Comparison of ENCODE assay signal across 9 mouse cellular contexts in genomic region chr11:81374841-81375240, GRCm38 (mm10).
DNase-seq lines count a peak whose midpoint lies in the region; ATAC-seq and TF ChIP-seq lines count a peak whose summit lies in the region.
"Had no signal": no experiment of that assay in that cellular context is flagged by ENCODE, and none has a peak within 500 bp of the region (broad histone marks: within the 10 kb centered on the region; RNA-seq: fewer than 3 reads in every experiment).

No protein-coding gene starts in this region.

- no peaks in the 10 kb centered on the region for H3K27me3 ChIP-seq in hindbrain, embryonic 14.5 days (ENCODE audit: control insufficient read depth, insufficient read depth, low read length)
- no peaks in the 10 kb centered on the region for H3K27me3 ChIP-seq in hindbrain, embryonic 12.5 days
- H3K27me3 ChIP-seq in MEL (ENCODE audit: control insufficient read depth in 1 of 2, insufficient read depth in 2 of 2, low read length in 2 of 2): no peaks in the 10 kb centered on the region

- H3K4me1 ChIP-seq in hindbrain, embryonic 14.5 days (replicated peaks; ENCODE audit: control insufficient read depth, insufficient read depth, low read length): 0 out of 2 replicates have a peak, but pooled peaks cover 7% of the 10 kb centered on the region
- H3K4me1 ChIP-seq in hindbrain, embryonic 12.5 days: peaks cover 18% of the 10 kb centered on the region
- no peaks in the 10 kb centered on the region for H3K4me1 ChIP-seq in MEL (ENCODE audit: control insufficient read depth in 1 of 2, insufficient read depth in 2 of 2, low read length in 2 of 2)

- no peak overlapping the region for H3K27ac ChIP-seq in hindbrain, embryonic 14.5 days
- no peak overlapping the region for H3K27ac ChIP-seq in hindbrain, embryonic 12.5 days
- H3K27ac ChIP-seq in MEL (ENCODE audit: control insufficient read depth, low read depth, low read length): no peak overlapping the region

- DNase-seq in hindbrain, embryonic 14.5 days (ENCODE audit: low spot score): peak; percentile 83
- DNase-seq in MEL (ENCODE audit: low read depth, low spot score): peak; percentile 35
- peak; percentile 36 for DNase-seq in gastrocnemius, postnatal 10 days
- peak; percentile 71 to 73 for DNase-seq in left cerebral cortex, adult 18-20 months (ENCODE audit: low spot score in 2 of 2)
- DNase-seq in ovary, postnatal 14 days (ENCODE audit: low spot score): peak; percentile 63
- DNase-seq in MN1 (ENCODE audit: low spot score): no peak

- no peak overlapping the region for H3K4me3 ChIP-seq in hindbrain, embryonic 14.5 days (replicated peaks; ENCODE audit: low read length)
- no peak overlapping the region for H3K4me3 ChIP-seq in hindbrain, embryonic 12.5 days
- no peak overlapping the region for H3K4me3 ChIP-seq in MEL (ENCODE audit: control insufficient read depth in 1 of 2, insufficient read depth in 1 of 2, low read depth in 2 of 2, low read length in 2 of 2)
- H3K4me3 ChIP-seq: myocyte had no signal

- TF ChIP-seq EP300 in MEL (IDR thresholded peaks at IDR 0.05; ENCODE audit: low read depth in 1 of 2, low read length in 2 of 2): no peak

- H3K79me2 ChIP-seq in MEL (ENCODE audit: control insufficient read depth, insufficient read depth, low read length, poor library complexity): no peaks in the 10 kb centered on the region

- TF ChIP-seq POLR2A in MEL (IDR thresholded peaks at IDR 0.05; ENCODE audit: control insufficient read depth in 1 of 2, insufficient read depth in 1 of 2, low read depth in 1 of 2, low read length in 2 of 2, poor library complexity in 1 of 2): no peak

- TF ChIP-seq RAD21 in MEL (IDR thresholded peaks at IDR 0.05; ENCODE audit: low read depth, low read length): no peak

- H3K4me2 ChIP-seq in hindbrain, embryonic 14.5 days (replicated peaks): no peak overlapping the region
- no peak overlapping the region for H3K4me2 ChIP-seq in hindbrain, embryonic 12.5 days (replicated peaks)

- H3K9me3 ChIP-seq in hindbrain, embryonic 14.5 days (ENCODE audit: control insufficient read depth, low read length): peaks cover 6% of the 10 kb centered on the region; the same call in 1 of the 2 replicates
- peaks cover 7% of the 10 kb centered on the region; the same call in 1 of the 2 replicates for H3K9me3 ChIP-seq in hindbrain, embryonic 12.5 days (replicated peaks)
- no peaks in the 10 kb centered on the region for H3K9me3 ChIP-seq in MEL (replicated peaks; ENCODE audit: insufficient read depth, low read length)

- peak; percentile 41 to 50 (median 44) for TF ChIP-seq CTCF in MEL (IDR thresholded peaks at IDR 0.05 in 2 of 3, conservative IDR thresholded peaks at IDR 0.05 in 1 of 3; ENCODE audit: control insufficient read depth in 1 of 3, insufficient read depth in 1 of 3, low read depth in 2 of 3, low read length in 3 of 3, poor library complexity in 1 of 3, severe bottlenecking in 1 of 3)

- H3K9ac ChIP-seq in hindbrain, embryonic 14.5 days: no peak overlapping the region
- no peak overlapping the region for H3K9ac ChIP-seq in hindbrain, embryonic 12.5 days
- no peak overlapping the region for H3K9ac ChIP-seq in MEL (ENCODE audit: control insufficient read depth, low read depth, low read length, poor library complexity, severe bottlenecking)

- no peak for ATAC-seq in hindbrain, embryonic 14.5 days (ENCODE audit: low FRiP score)
- no peak for ATAC-seq in hindbrain, embryonic 12.5 days (ENCODE audit: low FRiP score)
- peak; percentile 45; the same call in 1 of the 2 replicates for ATAC-seq in cerebellum, adult (ENCODE audit: insufficient number of reproducible peaks, low FRiP score, low TSS enrichment)

- H3K36me3 ChIP-seq in hindbrain, embryonic 14.5 days (replicated peaks; ENCODE audit: control insufficient read depth, insufficient read depth): no peaks in the 10 kb centered on the region
- no peaks in the 10 kb centered on the region for H3K36me3 ChIP-seq in hindbrain, embryonic 12.5 days
- H3K36me3 ChIP-seq in MEL (ENCODE audit: control insufficient read depth in 1 of 2, insufficient read depth in 2 of 2, low read length in 2 of 2): no peaks in the 10 kb centered on the region

TF ChIP-seq in MEL, 35 proteins besides CTCF, POLR2A, EP300 and RAD21:
- TF ChIP-seq BHLHE40 (IDR thresholded peaks at IDR 0.05; ENCODE audit: borderline replicate concordance, low read depth, low read length): no peak
- no peak for TF ChIP-seq MEF2A (IDR thresholded peaks at IDR 0.05; ENCODE audit: extremely low read depth, insufficient replicate concordance, low read depth, low read length, poor library complexity, severe bottlenecking)
- TF ChIP-seq ETS1 (IDR thresholded peaks at IDR 0.05; ENCODE audit: low read depth, low read length): no peak
- TF ChIP-seq RCOR1 (IDR thresholded peaks at IDR 0.05; ENCODE audit: low read depth, low read length): no peak
- TF ChIP-seq POLR2AphosphoS5 (IDR thresholded peaks at IDR 0.05; ENCODE audit: borderline replicate concordance, low read depth, low read length): no peak
- TF ChIP-seq SMC3 (IDR thresholded peaks at IDR 0.05; ENCODE audit: low read depth, low read length): peak; percentile 35
- TF ChIP-seq GATA1 (IDR thresholded peaks at IDR 0.05; ENCODE audit: low read depth, low read length): no peak
- no peak for TF ChIP-seq TAL1 (IDR thresholded peaks at IDR 0.05; ENCODE audit: low read length)
